Mouse (Mus musculus): ENCODE measurements around the gene Neu4. TPM values are rescaled to one million over a fixed set of nuclear protein-coding genes. Genes with fewer than 3 reads are reported as not detected.

The Neu4 gene
- not detected for polyA plus RNA-seq (2014; fragmentation: Illumina TruSeq; extraction: RNeasy Lipid Tissue Mini Kit (QIAGEN cat#74804); ENCODE audit: low read depth, low replicate concordance)

GRCm38 (mm10) chr1:94020151-94020550 is at the start of gene Neu4:
TSS of gene Neu4 (plus strand) at chr1:94020451.

GRCm38 (mm10) chr1:93990209-93990608 is 30.0 kb upstream of the Neu4 start, which contains the start of gene Gal3st2c:
TSS of gene Gal3st2c (plus strand) at chr1:93990509.

GRCm38 (mm10) chr1:94052373-94052772 is 32.1 kb downstream of the Neu4 start, which contains the start of gene Pdcd1:
TSS of gene Pdcd1 (minus strand) at chr1:94052553.

Other genes with a start within 250 kb of the Neu4 start
- 25.7 TPM for gene Dtymk, start 218.5 kb upstream of the Neu4 start, polyA plus RNA-seq (2014; fragmentation: Illumina TruSeq; extraction: RNeasy Lipid Tissue Mini Kit (QIAGEN cat#74804); ENCODE audit: low read depth, low replicate concordance)
- 7.7 TPM for gene Ing5, start 216.5 kb upstream of the Neu4 start, polyA plus RNA-seq (2014; fragmentation: Illumina TruSeq; extraction: RNeasy Lipid Tissue Mini Kit (QIAGEN cat#74804); ENCODE audit: low read depth, low replicate concordance)
- gene D2hgdh, start 195.5 kb upstream of the Neu4 start, polyA plus RNA-seq (2014; fragmentation: Illumina TruSeq; extraction: RNeasy Lipid Tissue Mini Kit (QIAGEN cat#74804); ENCODE audit: low read depth, low replicate concordance): 26.7 TPM
- gene Gal3st2, start 159.1 kb upstream of the Neu4 start, polyA plus RNA-seq (2014; fragmentation: Illumina TruSeq; extraction: RNeasy Lipid Tissue Mini Kit (QIAGEN cat#74804); ENCODE audit: low read depth, low replicate concordance): not detected
- gene Gal3st2b, start 102.1 kb upstream of the Neu4 start, polyA plus RNA-seq (2014; fragmentation: Illumina TruSeq; extraction: RNeasy Lipid Tissue Mini Kit (QIAGEN cat#74804); ENCODE audit: low read depth, low replicate concordance): not detected
- gene Gal3st2c, start 29.9 kb upstream of the Neu4 start, polyA plus RNA-seq (2014; fragmentation: Illumina TruSeq; extraction: RNeasy Lipid Tissue Mini Kit (QIAGEN cat#74804); ENCODE audit: low read depth, low replicate concordance): not detected
- gene Pdcd1, start 32.1 kb downstream of the Neu4 start, polyA plus RNA-seq (2014; fragmentation: Illumina TruSeq; extraction: RNeasy Lipid Tissue Mini Kit (QIAGEN cat#74804); ENCODE audit: low read depth, low replicate concordance): not detected

Data from kidney, adult 10 weeks (tissue).